Mouse (Mus musculus): ENCODE measurements around the gene Ptprt. TPM values are rescaled to one million over a fixed set of nuclear protein-coding genes. Genes with fewer than 3 reads are reported as not detected.
A peak's percentile ranks its signal among the peaks of the same experiment; 100 is the strongest.

The Ptprt gene
- polyA plus RNA-seq, 1 experiment from 2014 or later: 0.79 TPM

DNA sequence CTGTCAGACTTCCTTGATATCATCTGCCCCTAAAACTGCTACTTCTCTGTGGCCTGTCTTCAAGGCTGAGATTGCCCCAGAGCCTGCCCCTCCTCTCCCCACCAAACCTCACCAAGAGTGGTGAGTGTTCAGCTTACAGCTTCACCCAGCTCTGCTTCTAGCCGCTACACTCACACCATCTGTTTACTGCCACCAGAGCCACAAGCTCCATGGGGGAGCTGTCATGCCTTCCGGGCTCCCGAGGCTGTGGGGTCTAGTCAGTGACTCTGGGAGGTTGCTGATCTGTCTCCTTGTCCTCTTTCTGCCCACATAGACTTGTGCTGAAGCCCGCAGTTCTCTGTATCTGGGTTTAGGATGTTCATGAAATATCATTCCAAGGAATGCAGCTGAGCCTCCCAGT lies 947.9 kb downstream of the Ptprt start:
- WGBS (ENCODE audit: insufficient replicate concordance): 25% methylated on average over 4 of the region's 4 CpGs

DNA sequence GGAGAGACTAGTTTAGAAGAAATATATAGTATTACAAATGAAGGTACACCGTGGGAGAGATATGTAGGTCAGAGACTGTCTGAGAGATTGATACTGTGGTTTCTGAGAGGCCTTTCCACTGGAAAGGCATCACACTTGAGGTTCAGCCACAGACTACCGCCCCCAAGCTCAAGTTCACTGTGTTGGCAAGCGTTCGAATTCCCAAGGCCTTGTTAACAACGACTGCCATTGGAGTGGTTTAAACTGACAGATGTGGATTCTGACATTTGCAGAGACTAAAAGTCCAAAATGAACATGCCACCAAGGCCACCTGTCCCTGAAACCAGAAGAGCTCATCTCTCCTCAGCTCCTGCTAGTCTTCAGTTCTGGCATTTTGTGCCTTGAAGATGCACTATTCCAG lies 951.6 kb downstream of the Ptprt start:
- Histone ChIP-seq H3K4me1 (ENCODE audit: insufficient read depth) (no peaks in the 10 kb centered on the region), H3K4me3 (ENCODE audit: low read depth, low read length) (no peak overlapping the region), H3K4me2 (ENCODE audit: low read depth, low read length) (no peak overlapping the region), H3K27me3 (ENCODE audit: insufficient read depth, low read length) (no peaks in the 10 kb centered on the region), H3K9ac (replicated peaks) (no peak overlapping the region), H3K36me3 (replicated peaks; ENCODE audit: insufficient read depth, low read length) (no peaks in the 10 kb centered on the region), H3K9me3 (ENCODE audit: low read length) (no peaks in the 10 kb centered on the region), H3K27ac (ENCODE audit: low read depth) (no peak overlapping the region)
- no peak for TF ChIP-seq CTCF (IDR thresholded peaks at IDR 0.05; ENCODE audit: low read depth)
- TF ChIP-seq EP300 (IDR thresholded peaks at IDR 0.05; ENCODE audit: low read depth): no peak
- 85% methylated on average over 5 of the region's 5 CpGs for WGBS (ENCODE audit: insufficient replicate concordance)
- DNase-seq: no peak
- no peak for ATAC-seq

More for the DNA sequence above, 947.9 kb downstream of the Ptprt start:
- no peaks in the 10 kb centered on the region for H3K27me3 ChIP-seq (ENCODE audit: insufficient read depth, low read length)
- H3K9me3 ChIP-seq (ENCODE audit: low read length): no peaks in the 10 kb centered on the region
- DNase-seq (no peak), ATAC-seq (no peak)
- H3K4me1 ChIP-seq (ENCODE audit: insufficient read depth): no peaks in the 10 kb centered on the region
- no peak overlapping the region for H3K27ac ChIP-seq (ENCODE audit: low read depth)
- H3K4me3 ChIP-seq (ENCODE audit: low read depth, low read length): no peak overlapping the region
- H3K9ac ChIP-seq (replicated peaks): no peak overlapping the region
- H3K36me3 ChIP-seq (replicated peaks; ENCODE audit: insufficient read depth, low read length): no peaks in the 10 kb centered on the region
- no peak overlapping the region for H3K4me2 ChIP-seq (ENCODE audit: low read depth, low read length)
- TF ChIP-seq EP300 (IDR thresholded peaks at IDR 0.05; ENCODE audit: low read depth): no peak
- no peak for TF ChIP-seq CTCF (IDR thresholded peaks at IDR 0.05; ENCODE audit: low read depth)

DNA sequence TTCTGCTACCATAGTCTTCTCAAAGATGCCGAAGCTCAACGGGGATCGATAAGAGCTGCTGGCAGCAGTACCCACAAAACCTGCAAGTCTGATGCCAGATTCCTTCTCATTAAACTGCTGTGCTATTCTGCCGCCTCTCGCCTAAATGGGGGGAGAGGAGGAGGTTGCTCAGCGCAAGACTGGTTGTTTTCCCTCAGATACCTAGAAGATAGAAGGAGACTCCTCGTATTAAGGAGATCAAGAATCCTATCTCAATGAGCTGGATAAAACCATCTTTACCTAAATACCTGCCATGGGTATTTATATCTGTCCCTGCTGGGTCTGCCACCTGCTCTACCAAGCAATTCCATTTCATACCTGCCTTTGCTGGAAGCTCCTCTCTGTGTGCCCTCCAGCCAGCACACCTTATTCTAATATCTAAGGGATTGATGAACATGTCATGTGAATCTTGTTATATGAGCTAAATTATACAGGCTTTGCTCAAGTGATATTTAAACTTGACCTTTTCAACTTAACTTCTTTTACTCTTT lies 954.5 kb downstream of the Ptprt start:
- DNase-seq: no peak
- Histone ChIP-seq H3K4me2 (ENCODE audit: low read depth, low read length) (no peak overlapping the region), H3K27me3 (ENCODE audit: insufficient read depth, low read length) (no peaks in the 10 kb centered on the region), H3K36me3 (replicated peaks; ENCODE audit: insufficient read depth, low read length) (no peaks in the 10 kb centered on the region), H3K4me3 (ENCODE audit: low read depth, low read length) (no peak overlapping the region), H3K27ac (ENCODE audit: low read depth) (no peak overlapping the region), H3K9ac (replicated peaks) (no peak overlapping the region), H3K9me3 (ENCODE audit: low read length) (no peaks in the 10 kb centered on the region), H3K4me1 (ENCODE audit: insufficient read depth) (no peaks in the 10 kb centered on the region)
- WGBS (ENCODE audit: insufficient replicate concordance): 87% methylated on average over 7 of the region's 7 CpGs
- no peak for ATAC-seq
- TF ChIP-seq EP300 (IDR thresholded peaks at IDR 0.05; ENCODE audit: low read depth) (no peak), CTCF (IDR thresholded peaks at IDR 0.05; ENCODE audit: low read depth) (no peak)

DNA sequence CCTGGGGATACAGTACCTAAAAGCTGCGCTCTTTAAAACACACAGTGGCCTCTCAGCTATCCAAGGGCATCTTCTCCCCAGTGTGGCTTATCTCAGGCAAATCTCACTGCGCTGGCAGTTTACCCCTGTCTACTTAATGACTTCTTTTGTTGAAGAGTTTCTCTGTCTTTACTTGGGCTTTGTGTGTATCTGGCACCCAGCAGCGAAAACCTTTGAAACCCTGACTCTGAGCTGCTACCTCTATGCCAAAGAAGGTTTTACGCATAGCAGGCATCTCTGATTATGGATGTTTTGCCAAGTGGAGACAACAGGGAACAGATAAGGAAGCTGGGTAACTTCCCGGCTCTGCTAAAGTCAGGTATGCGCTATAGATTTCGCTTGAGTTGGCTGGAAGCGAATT lies 956.1 kb downstream of the Ptprt start:
- no peak for ATAC-seq
- Histone ChIP-seq H3K9ac (replicated peaks) (no peak overlapping the region), H3K27me3 (ENCODE audit: insufficient read depth, low read length) (no peaks in the 10 kb centered on the region), H3K27ac (ENCODE audit: low read depth) (no peak overlapping the region), H3K4me3 (ENCODE audit: low read depth, low read length) (no peak overlapping the region), H3K36me3 (replicated peaks; ENCODE audit: insufficient read depth, low read length) (no peaks in the 10 kb centered on the region), H3K4me1 (ENCODE audit: insufficient read depth) (no peaks in the 10 kb centered on the region), H3K4me2 (ENCODE audit: low read depth, low read length) (no peak overlapping the region), H3K9me3 (ENCODE audit: low read length) (no peaks in the 10 kb centered on the region)
- WGBS (ENCODE audit: insufficient replicate concordance): 55% methylated on average over 8 of the region's 8 CpGs
- TF ChIP-seq EP300 (IDR thresholded peaks at IDR 0.05; ENCODE audit: low read depth) (no peak), CTCF (IDR thresholded peaks at IDR 0.05; ENCODE audit: low read depth) (no peak)
- no peak for DNase-seq

DNA sequence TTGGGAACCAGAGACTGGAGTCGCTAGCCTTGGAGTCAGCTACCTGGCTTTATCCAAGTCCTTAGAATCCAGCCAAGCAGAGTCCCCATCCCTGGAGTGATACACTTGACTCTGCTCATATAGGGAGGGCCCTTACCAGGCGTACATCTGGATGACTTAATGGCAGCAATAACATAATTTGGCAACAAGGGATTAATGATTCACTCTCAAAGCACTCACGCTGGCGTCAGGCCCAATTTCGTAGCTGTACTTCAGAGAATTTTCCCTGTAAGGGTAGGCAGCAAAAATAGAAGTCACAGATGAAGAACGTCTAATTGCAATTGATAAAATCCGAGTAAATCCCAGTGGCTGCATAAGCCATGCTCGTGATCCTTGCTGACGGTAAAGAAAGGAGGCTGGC lies 956.5 kb downstream of the Ptprt start:
- no peaks in the 10 kb centered on the region for H3K9me3 ChIP-seq (ENCODE audit: low read length)
- no peak overlapping the region for H3K9ac ChIP-seq (replicated peaks)
- H3K4me1 ChIP-seq (ENCODE audit: insufficient read depth): no peaks in the 10 kb centered on the region
- no peak overlapping the region for H3K4me2 ChIP-seq (ENCODE audit: low read depth, low read length)
- DNase-seq (peak; percentile 28), ATAC-seq (no peak)
- TF ChIP-seq CTCF (IDR thresholded peaks at IDR 0.05; ENCODE audit: low read depth) (no peak), EP300 (IDR thresholded peaks at IDR 0.05; ENCODE audit: low read depth) (no peak)
- WGBS (ENCODE audit: insufficient replicate concordance): 49% methylated on average over 9 of the region's 9 CpGs
- no peak overlapping the region for H3K27ac ChIP-seq (ENCODE audit: low read depth)
- no peaks in the 10 kb centered on the region for H3K36me3 ChIP-seq (replicated peaks; ENCODE audit: insufficient read depth, low read length)
- H3K27me3 ChIP-seq (ENCODE audit: insufficient read depth, low read length): no peaks in the 10 kb centered on the region
- H3K4me3 ChIP-seq (ENCODE audit: low read depth, low read length): no peak overlapping the region

DNA sequence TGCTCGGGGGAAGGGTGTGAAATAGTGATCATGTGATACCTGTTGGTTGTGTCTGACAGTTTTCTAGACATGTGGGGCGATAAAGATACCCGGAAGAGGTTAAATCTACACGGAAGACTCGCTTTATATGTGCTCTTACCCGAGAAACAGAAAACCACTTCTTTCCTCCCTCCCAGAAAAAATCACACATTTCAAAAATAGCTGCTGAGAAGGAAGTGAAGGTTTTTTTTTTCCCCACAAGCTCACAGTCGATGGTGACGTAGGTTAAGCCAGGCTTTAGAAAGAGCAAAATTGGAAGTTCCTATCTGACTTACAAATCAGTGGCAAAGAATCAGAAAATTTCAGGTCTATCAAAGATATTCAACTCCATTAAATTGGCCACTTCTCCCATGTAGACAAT lies 965.1 kb downstream of the Ptprt start:
- Histone ChIP-seq H3K9me3 (ENCODE audit: low read length) (no peaks in the 10 kb centered on the region), H3K4me1 (ENCODE audit: insufficient read depth) (no peaks in the 10 kb centered on the region), H3K36me3 (replicated peaks; ENCODE audit: insufficient read depth, low read length) (no peaks in the 10 kb centered on the region), H3K4me2 (ENCODE audit: low read depth, low read length) (no peak overlapping the region), H3K9ac (replicated peaks) (no peak overlapping the region), H3K27ac (ENCODE audit: low read depth) (no peak overlapping the region), H3K4me3 (ENCODE audit: low read depth, low read length) (no peak overlapping the region), H3K27me3 (ENCODE audit: insufficient read depth, low read length) (no peaks in the 10 kb centered on the region)
- no peak for ATAC-seq
- TF ChIP-seq CTCF (IDR thresholded peaks at IDR 0.05; ENCODE audit: low read depth) (no peak), EP300 (IDR thresholded peaks at IDR 0.05; ENCODE audit: low read depth) (no peak)
- no peak for DNase-seq
- 45% methylated on average over 8 of the region's 8 CpGs for WGBS (ENCODE audit: insufficient replicate concordance)
